Mouse (Mus musculus) MEL-GATA-1-ER (cell line): ENCODE data around the gene Map2k5.
A peak's percentile ranks its signal among the peaks of the same experiment; 100 is the strongest.

Experiments
- DNase-seq: peaks from one replicate; pipeline ENCODE4 v3.0.0-alpha.2; 2012; ENCODE audit warnings: low read depth; ENCODE audit errors: extremely low read depth

Gene Map2k5

DNA sequence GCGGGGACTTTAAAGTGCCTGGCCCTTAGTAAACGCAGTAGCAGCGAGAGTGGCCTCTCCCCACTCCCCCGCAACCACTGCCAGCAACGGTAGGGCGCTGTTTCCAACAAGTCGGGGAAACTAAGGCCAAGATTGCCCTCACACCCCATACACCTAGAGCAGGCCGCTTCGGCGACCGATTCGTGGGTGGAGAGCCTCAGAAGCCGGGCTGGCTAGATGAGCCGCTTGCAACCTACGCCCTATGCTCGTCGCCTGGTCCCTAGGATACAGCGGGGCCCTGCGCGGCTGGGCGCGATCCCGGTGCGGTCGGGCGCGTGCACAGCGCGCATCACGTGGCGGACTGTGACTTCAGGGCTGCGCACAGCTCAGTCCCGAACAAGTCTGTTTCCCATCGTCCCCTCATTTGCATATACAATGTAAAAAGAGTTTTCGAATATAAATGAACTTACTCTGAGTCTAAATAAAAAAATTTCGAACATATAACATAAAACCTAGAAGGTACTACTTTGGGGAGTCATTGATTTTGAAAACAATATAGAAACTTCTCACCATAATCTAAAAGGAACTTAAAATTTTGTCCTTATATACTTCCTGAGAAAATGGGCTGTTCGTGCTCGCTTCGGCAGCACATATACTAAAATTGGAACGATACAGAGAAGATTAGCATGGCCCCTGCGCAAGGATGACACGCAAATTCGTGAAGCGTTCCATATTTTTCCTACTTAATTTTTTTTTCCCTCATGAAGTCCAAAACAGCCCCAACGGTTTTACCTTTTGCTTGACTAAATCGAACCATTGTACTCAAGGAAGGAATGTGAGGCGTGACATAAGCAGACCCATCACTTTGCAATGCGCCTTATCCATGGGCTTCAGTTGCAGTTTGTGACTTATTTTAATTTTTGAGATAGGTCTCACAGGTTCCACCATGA, 244.8 kb downstream of the Map2k5 start:
- peak; percentile 79 for DNase-seq

DNA sequence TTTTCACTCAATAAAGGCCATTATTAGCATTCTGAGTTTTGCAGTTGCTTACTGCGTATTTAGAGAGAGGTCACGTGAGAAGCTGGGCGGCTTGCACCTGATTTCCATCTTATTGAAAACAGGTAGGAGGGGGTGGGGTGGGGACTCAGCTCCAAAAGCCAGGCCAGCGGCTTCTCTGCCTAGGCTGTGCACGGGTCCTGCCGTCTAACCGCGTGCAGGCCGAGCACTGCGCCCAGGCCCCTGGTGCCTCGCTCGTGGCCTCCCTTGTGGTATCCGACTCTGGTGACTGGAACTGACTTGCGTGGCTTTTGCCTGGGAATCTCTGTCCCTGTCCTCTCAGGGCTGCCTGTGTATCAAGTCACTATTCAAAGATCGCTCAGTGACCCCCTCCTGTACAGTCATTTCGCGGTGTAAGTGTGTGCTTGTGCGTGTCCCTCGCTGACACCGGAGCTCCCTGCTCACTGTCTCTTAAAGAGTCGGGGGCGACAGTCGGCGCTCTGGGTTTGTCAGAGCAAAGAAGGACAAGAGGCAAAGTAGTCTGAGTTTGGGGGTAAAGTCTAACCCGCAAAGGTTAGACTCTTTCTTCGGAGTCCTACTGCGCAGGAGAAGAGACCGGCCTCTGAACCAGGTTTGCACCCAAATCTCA, 245.6 kb downstream of the Map2k5 start:
- no peak for DNase-seq

DNA sequence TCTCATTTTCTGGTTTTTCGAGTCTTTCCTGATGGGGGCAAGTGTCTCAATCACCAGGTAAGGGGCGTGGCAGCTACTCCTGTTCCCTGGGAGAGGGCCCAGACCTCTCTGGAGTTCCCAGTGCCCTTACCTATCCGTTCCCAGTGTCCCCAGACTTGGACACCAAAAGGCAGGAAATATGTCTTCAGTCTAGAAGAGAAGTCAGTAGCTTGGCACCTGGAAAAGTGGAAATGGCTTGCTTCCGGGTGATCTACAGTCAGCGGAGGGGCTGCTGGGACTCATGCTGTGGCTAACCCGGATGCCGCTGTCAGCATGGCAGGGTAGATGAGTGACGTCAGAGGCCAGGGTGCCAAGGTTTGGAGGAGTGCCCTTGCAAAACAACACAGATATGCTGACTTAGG, 248.1 kb downstream of the Map2k5 start:
- no peak for DNase-seq

DNA sequence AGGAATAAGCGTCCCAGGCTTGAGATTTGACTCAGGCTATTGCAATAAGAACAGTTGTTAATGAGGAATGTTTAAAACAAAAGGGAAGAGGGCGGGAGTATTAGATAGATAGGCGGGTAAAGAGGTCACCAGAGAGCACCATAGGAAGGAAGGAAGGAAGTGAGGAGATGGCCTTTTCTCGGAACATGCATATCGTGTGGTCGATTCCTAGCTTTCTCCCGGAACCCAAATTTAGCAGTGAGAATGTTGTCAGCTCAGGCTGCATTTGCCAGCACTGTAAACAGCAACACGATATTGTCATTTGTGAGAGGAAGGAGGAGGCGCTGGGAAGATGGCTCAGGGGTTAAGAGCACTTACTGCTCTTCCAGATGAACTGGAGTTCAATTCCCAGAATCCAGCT, 253.2 kb downstream of the Map2k5 start:
- no peak for DNase-seq

GRCm38 (mm10) chr9:63123451-63124438, 254.0 kb downstream of the Map2k5 start:
- DNase-seq: peak; percentile 83

GRCm38 (mm10) chr9:63122161-63122833, 255.4 kb downstream of the Map2k5 start:
- DNase-seq: no peak

DNA sequence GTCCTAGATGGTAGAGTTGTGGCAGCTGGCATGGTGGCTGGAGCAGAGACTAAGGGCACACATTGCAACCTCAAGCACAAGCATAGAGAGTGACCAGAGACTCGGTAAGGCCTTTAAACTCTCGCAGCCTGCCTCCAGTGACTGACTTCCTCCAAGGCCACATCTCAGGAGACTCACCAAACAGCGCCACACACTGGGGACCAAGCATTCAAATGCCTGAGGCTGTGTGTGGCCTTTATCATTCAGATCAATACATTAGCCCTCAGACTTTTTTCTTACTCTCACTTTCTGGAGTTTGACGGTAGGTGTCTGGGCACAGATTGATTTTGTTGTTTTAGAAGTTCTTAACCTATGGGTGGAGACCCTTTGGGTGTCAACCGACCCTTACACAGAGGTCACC, 259.3 kb downstream of the Map2k5 start:
- no peak for DNase-seq
